Mouse (Mus musculus) kidney, adult 2 months (tissue): ENCODE measurements at regions not wholly inside any gene's neighbourhood (a gene's known extent, or its start where the extent isn't known, plus 50 kb on each side); places are given as distances from the start of the nearest gene placed in this dataset.

Experiments used
- DNase-seq: peaks from one replicate; pipeline ENCODE4 v3.0.0; 2021
- H3K27ac ChIP-seq: fragments of 200-500 bp; 2 replicates; pipeline ENCODE4 v1.5.1; 2012; ENCODE audit warnings: low read depth, low read length, control low read depth, inconsistent platforms; ENCODE audit not compliant: insufficient read depth
- H3K27me3 ChIP-seq: fragments of 200-500 bp; replicated peaks from 2 replicates; pipeline ENCODE4 v1.6.1; 2012; ENCODE audit warnings: mild to moderate bottlenecking, moderate library complexity, low read length, inconsistent platforms; ENCODE audit not compliant: control insufficient read depth, insufficient read depth
- H3K36me3 ChIP-seq: fragments of 200-500 bp; 2 replicates; pipeline ENCODE4 v1.6.1; 2012; ENCODE audit warnings: mild to moderate bottlenecking, moderate library complexity, low read length, inconsistent platforms; ENCODE audit not compliant: control insufficient read depth, insufficient read depth
- H3K4me1 ChIP-seq: fragments of 200-500 bp; 2 replicates; pipeline ENCODE4 v1.6.1; 2011; ENCODE audit warnings: low read length; ENCODE audit not compliant: control insufficient read depth, insufficient read depth
- H3K4me3 ChIP-seq: fragments of 200-500 bp; 2 replicates; pipeline ENCODE4 v1.5.1; 2011; ENCODE audit warnings: mild to moderate bottlenecking, low read depth, low read length, control low read depth; ENCODE audit not compliant: insufficient read depth
- CTCF ChIP-seq: fragments of 200-500 bp; conservative IDR thresholded peaks from 2 replicates; pipeline ENCODE4 v1.5.1; 2011; ENCODE audit warnings: low read depth, mild to moderate bottlenecking, control low read depth, low read length, moderate library complexity, mixed read lengths; ENCODE audit not compliant: insufficient read depth, insufficient read length
- POLR2A ChIP-seq: fragments of 200-500 bp; IDR thresholded peaks from one replicate; pipeline ENCODE4 v1.6.1; 2011; ENCODE audit warnings: low read depth, low read length, control low read depth
- WGBS: fragments of 180-500 bp; shearing (Covaris S2); methylation state at CpG from one replicate; pipeline ENCODE4 v1.1.7; 2018; 5-methylcytosine and 5-hydroxymethylcytosine counted together

GRCm38 (mm10) chr14:105804761-105805160, 91.9 kb downstream of the Spry2 start:
- Histone ChIP-seq H3K4me1 (no peaks in the 10 kb centered on the region), H3K4me3 (no peak overlapping the region), H3K27me3 (no peaks in the 10 kb centered on the region), H3K36me3 (no peaks in the 10 kb centered on the region), H3K27ac (no peak overlapping the region)
- 78% methylated on average over 5 of the region's 5 CpGs for WGBS
- TF ChIP-seq POLR2A, result no peak
- no peak for TF ChIP-seq CTCF
- no peak for DNase-seq

GRCm38 (mm10) chr14:105803281-105803680, 93.3 kb downstream of the Spry2 start:
- Histone ChIP-seq H3K4me3 (0 out of 2 replicates have a peak overlapping the region, but pooled peaks have one; percentile 0), H3K36me3 (no peaks in the 10 kb centered on the region), H3K4me1 (no peaks in the 10 kb centered on the region), H3K27me3 (no peaks in the 10 kb centered on the region), H3K27ac (no peak overlapping the region)
- WGBS, result 32% methylated on average over 7 of the region's 7 CpGs
- TF ChIP-seq POLR2A (no peak), CTCF (no peak)
- DNase-seq, result peak; percentile 56

- Histone ChIP-seq H3K27ac (no peak overlapping the region), H3K4me1 (no peaks in the 10 kb centered on the region), H3K27me3 (no peaks in the 10 kb centered on the region), H3K4me3 (peak overlapping the region; percentile 4; the same call in 1 of the 2 replicates), H3K36me3 (no peaks in the 10 kb centered on the region)
- WGBS, result 24% methylated on average over 18 of the region's 18 CpGs
- DNase-seq, result peak; percentile 67
- no peak for TF ChIP-seq CTCF
- TF ChIP-seq POLR2A, result no peak
These were observed 93.9 kb downstream of the Spry2 start for GRCm38 (mm10) chr14:105802529-105803280.

DNA sequence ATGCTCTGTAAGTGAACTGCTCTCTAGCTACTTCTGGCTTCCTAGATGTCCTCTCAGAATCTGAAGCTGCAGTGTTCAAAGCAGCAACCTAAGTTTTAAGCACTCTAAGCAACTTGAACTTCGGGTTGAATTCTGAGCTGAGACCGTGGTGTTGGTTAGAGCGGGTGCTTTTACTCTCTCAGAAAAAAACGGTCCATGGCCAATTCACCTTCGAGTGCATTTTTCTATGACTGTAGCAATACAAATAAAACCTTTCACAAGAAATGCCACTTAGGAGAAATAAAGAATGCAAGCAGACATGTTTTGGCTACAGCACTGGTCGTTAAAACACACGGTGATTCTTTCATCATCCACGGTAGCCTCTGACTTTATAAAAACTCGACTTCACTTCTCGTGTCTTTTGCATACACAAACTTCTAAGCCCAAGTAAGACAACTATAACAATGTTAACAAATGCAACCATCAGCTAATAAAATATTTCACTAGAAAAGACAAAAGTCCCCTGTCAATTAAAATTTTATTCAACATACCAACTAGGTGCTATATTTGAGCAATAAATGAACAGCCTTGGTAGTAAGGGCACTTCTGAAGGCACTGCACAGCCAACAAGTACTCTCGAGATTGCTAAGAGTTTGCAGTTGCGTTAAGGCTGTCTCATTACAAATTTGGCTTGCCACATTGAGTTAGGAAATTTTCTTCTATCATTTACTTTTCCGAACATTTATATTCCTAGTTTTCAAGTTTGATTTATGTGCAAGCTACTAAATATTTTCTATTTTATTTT, 96.3 kb downstream of the Spry2 start:
- Histone ChIP-seq H3K36me3 (no peaks in the 10 kb centered on the region), H3K4me1 (no peaks in the 10 kb centered on the region), H3K27me3 (no peaks in the 10 kb centered on the region), H3K4me3 (no peak overlapping the region), H3K27ac (no peak overlapping the region)
- 83% methylated on average over 13 of the region's 13 CpGs for WGBS
- TF ChIP-seq POLR2A, result no peak
- TF ChIP-seq CTCF, result no peak
- DNase-seq, result no peak

DNA sequence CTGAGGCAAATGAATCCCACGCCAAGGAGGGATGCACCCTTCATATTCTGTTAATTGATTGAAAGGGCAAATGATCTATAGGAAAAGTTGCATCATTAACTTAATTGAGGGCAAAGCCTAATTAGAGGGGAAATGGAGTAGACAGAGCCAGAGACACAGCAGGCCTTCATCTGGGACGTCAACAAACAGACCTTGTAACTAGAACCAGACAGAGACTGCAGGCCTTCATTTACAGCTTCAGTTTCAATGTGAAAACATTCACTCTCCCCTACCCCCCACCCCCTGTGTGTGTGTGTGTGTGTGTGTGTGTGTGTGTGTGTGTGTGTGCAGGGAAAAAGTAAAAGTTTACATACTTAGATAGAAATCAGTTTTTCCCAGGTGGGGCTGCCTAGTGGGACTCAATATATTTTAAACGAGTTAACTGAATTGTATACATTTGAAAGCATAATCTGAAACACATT, 97.2 kb downstream of the Spry2 start:
- Histone ChIP-seq H3K36me3 (no peaks in the 10 kb centered on the region), H3K4me3 (no peak overlapping the region), H3K4me1 (no peaks in the 10 kb centered on the region), H3K27ac (no peak overlapping the region), H3K27me3 (no peaks in the 10 kb centered on the region)
- TF ChIP-seq CTCF (no peak), POLR2A (no peak)
- no peak for DNase-seq
- WGBS, result 69% methylated on average over 3 of the region's 3 CpGs

DNA sequence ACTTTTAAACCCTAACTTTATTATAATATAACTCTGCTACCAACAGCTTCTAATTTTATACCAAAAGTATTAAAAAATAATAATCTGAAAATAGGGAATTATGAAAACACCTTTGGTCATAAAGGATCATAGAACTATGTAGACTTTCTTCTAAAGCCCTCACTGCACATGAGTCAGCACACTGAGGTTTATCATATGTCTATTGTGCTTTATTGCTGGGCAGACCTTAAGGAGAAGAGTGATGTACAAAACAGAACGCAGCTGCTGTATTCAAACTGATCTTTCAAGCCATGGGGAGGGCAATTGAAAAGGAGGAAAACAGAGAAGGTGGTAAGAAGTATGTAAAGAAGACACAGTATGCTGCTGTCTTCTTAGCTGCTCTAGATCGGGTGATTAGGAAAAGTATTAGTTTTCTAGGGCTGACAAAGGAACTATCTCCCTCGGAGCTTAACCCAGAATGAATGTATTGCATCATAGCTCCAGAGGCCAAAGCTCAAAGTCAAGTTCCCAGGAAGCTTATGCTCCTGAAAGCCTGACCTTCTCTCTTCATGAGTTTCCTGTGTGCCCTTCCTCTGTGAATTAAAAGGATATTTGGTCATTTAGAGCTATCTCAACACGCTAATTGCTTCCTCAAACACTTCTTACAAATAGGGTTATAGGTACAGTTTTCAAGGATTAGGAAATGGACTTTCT, 103.5 kb downstream of the Spry2 start:
- Histone ChIP-seq H3K27ac (no peak overlapping the region), H3K4me3 (no peak overlapping the region), H3K27me3 (no peaks in the 10 kb centered on the region), H3K36me3 (no peaks in the 10 kb centered on the region), H3K4me1 (no peaks in the 10 kb centered on the region)
- DNase-seq, result peak; percentile 33
- TF ChIP-seq CTCF (no peak), POLR2A (no peak)
- 56% methylated on average over 4 of the region's 4 CpGs for WGBS

DNA sequence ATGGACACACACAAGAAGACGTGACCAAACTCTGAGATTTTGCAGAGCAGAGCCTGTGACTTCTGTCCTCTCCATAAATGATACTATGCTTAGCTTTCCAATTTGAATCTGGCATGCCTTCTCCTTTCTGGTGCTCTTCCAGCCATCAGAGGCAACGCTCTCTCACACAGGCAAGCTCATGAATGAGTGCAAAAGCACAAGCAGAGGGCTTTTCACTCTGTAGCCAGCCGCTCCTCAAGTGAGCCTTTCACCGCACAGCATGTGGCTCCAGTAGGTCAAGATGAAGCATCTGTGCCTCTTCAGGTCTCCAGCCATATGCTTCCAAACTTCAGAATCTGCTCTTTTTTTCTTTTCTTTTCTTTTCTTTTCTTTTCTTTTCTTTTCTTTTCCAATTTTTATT, 106.2 kb downstream of the Spry2 start:
- WGBS, result 96% methylated on average over 4 of the region's 4 CpGs
- DNase-seq, result no peak
- Histone ChIP-seq H3K4me3 (no peak overlapping the region), H3K27me3 (no peaks in the 10 kb centered on the region; the same call in 1 of the 2 replicates), H3K36me3 (no peaks in the 10 kb centered on the region), H3K4me1 (no peaks in the 10 kb centered on the region), H3K27ac (no peak overlapping the region)
- no peak for TF ChIP-seq POLR2A
- TF ChIP-seq CTCF, result no peak
